Mouse (Mus musculus): ENCODE results near the gene Gm4302. TPM values are rescaled to one million over a fixed set of nuclear protein-coding genes. Genes with fewer than 3 reads are reported as not detected.

The Gm4302 gene
- polyA plus RNA-seq, 1 experiment from 2014 or later: not detected

Other genes starting within 250 kb of the Gm4302 start
- not detected in 2 replicates for gene Gm4301, start 5.2 kb upstream of the Gm4302 start, polyA plus RNA-seq (2015; fragmentation: Nextera tagmentation; extraction: Ambion mirVana)
- gene Gm4303, start 5.1 kb downstream of the Gm4302 start, polyA plus RNA-seq (2015; fragmentation: Nextera tagmentation; extraction: Ambion mirVana): not detected in 2 replicates
- gene Gm4305, start 10.3 kb downstream of the Gm4302 start, polyA plus RNA-seq (2015; fragmentation: Nextera tagmentation; extraction: Ambion mirVana): not detected in 2 replicates
- gene Gm4307, start 20.5 kb downstream of the Gm4302 start, polyA plus RNA-seq (2015; fragmentation: Nextera tagmentation; extraction: Ambion mirVana): not detected in 2 replicates
- gene Gm4312, start 41.7 kb downstream of the Gm4302 start, polyA plus RNA-seq (2015; fragmentation: Nextera tagmentation; extraction: Ambion mirVana): not detected in 2 replicates
- 7.6 TPM in 2 replicates for gene Tmtc3, start 146.5 kb downstream of the Gm4302 start, polyA plus RNA-seq (2015; fragmentation: Nextera tagmentation; extraction: Ambion mirVana)
- 2.0 and 2.1 TPM in 2 replicates for gene Cep290, start 146.7 kb downstream of the Gm4302 start, polyA plus RNA-seq (2015; fragmentation: Nextera tagmentation; extraction: Ambion mirVana)
- gene 4930430F08Rik, start 249.6 kb downstream of the Gm4302 start, polyA plus RNA-seq (2015; fragmentation: Nextera tagmentation; extraction: Ambion mirVana): 5.8 and 6.6 TPM in 2 replicates
- not detected in 2 replicates for gene 1700017N19Rik, start 249.6 kb downstream of the Gm4302 start, polyA plus RNA-seq (2015; fragmentation: Nextera tagmentation; extraction: Ambion mirVana)